Mouse (Mus musculus) adrenal gland, postnatal 10 days (tissue): ENCODE results near the gene Cd209g. TPM values are rescaled to one million over a fixed set of nuclear protein-coding genes. Genes with fewer than 3 reads are reported as not detected.

Experiments
- total RNA-seq, 2 experiments: library from RNA; stranded (reverse); gene quantifications; 2 replicates each; pipeline ENCODE4 v1.2.3; 2021

Gene Cd209g
- total RNA-seq, 2 experiments from 2014 or later = 0.69 to 1.00 TPM

Other genes with a start within 250 kb of the Cd209g start
- 1 to 10 TPM; 7.8 to 8.7 TPM for gene Cd209b, start 207.3 kb upstream of the Cd209g start, total RNA-seq
- gene Cd209c, start 179.4 kb upstream of the Cd209g start, total RNA-seq = under 1 TPM; 0.21 to 0.58 TPM
- 1 to 10 TPM; 4.0 to 4.1 TPM for gene Cd209f, start 28.3 kb upstream of the Cd209g start, total RNA-seq
- 10 to 100 TPM; 29.6 to 46.0 TPM for gene Evi5l, start 32.5 kb downstream of the Cd209g start, total RNA-seq
- 1 to 10 TPM; 2.6 to 4.2 TPM for gene Prr36, start 83.4 kb downstream of the Cd209g start, total RNA-seq
- 1 to 10 TPM; 8.5 to 8.6 TPM for gene Lrrc8e, start 92.7 kb downstream of the Cd209g start, total RNA-seq
- 10 to 100 TPM; 78.2 to 79.0 TPM for gene Map2k7, start 104.6 kb downstream of the Cd209g start, total RNA-seq
- gene Gm49320, start 104.8 kb downstream of the Cd209g start, total RNA-seq = 1 to 10 TPM in 1 of 2 experiments, not detected in 1; 2.4 TPM
- 10 to 100 TPM; 10.5 to 20.2 TPM for gene Tgfbr3l, start 114.1 kb downstream of the Cd209g start, total RNA-seq
- gene Snapc2, start 119.0 kb downstream of the Cd209g start, total RNA-seq = 10 to 100 TPM; 21.7 to 24.4 TPM
- 10 to 100 TPM; 11.0 to 14.7 TPM for gene Ctxn1, start 125.2 kb downstream of the Cd209g start, total RNA-seq
- gene Timm44, start 141.8 kb downstream of the Cd209g start, total RNA-seq = 100 to 1,000 TPM; 150 to 180 TPM
- gene Ccl25, start 191.1 kb downstream of the Cd209g start, total RNA-seq = 10 to 100 TPM; 10.5 to 19.3 TPM
- 10 to 100 TPM; 77.7 to 83.9 TPM for gene Elavl1, start 191.3 kb downstream of the Cd209g start, total RNA-seq